Mouse (Mus musculus): Measurements from ENCODE around the gene Ank. TPM values are rescaled to one million over a fixed set of nuclear protein-coding genes. Genes with fewer than 3 reads are reported as not detected.
A peak's percentile ranks its signal among the peaks of the same experiment; 100 is the strongest.
"Not testable (repeated sequence)": the region's sequence is repeated elsewhere in the genome, so short reads cannot be mapped to it uniquely, and the experiment has no call there.

Ank gene
- total and polyA plus RNA-seq, 3 experiments: 0.04 to 0.15 TPM; not detected in 1

DNA sequence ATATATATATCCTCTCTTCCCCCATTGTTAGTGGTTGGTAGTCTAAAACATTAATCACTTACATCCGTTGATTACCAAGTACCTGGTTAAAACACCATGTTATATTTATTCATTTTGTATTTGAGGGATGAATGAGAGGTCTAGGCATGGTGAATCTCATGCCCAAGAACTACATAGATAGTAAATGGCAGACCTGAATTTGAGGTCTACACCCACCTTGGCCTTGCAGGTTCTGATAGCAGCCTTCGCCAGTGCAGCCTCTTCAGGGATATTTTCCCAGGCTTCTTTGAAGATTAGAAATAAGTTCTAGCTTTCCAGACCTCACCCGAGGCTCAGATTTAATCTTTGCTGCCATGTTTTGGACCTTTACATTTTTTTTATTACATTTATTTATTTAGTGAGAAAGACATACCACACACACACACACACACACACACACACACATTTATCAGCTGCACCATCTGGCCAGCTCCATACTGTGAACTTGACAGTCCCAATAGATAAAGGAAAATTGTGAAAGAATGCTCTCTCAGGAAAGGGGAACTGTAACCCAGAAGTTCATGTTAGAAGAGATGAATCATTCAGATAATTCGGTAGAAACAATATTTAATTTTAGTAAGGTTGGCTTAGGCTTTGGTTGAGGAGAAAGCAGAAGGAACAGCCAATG, 2.5 kb downstream of the Ank start:
- TF ChIP-seq TAL1 (IDR thresholded peaks at IDR 0.05; ENCODE audit: low read length) (peak; percentile 55), POLR2AphosphoS5 (IDR thresholded peaks at IDR 0.05; ENCODE audit: borderline replicate concordance, low read depth, low read length) (no peak), POLR2AphosphoS2 (IDR thresholded peaks at IDR 0.05; ENCODE audit: low read length) (no peak), MYC (IDR thresholded peaks at IDR 0.05; ENCODE audit: low read depth, low read length) (no peak), EP300 (IDR thresholded peaks at IDR 0.05; ENCODE audit: low read depth in 1 of 2, low read length in 2 of 2) (peak; percentile 94), ZC3H11A (IDR thresholded peaks at IDR 0.05; ENCODE audit: low read depth, low read length) (no peak), MAFK (IDR thresholded peaks at IDR 0.05; ENCODE audit: borderline replicate concordance, low read depth, low read length) (peak; percentile 76; the same call in 1 of the 2 replicates), KAT2A (conservative IDR thresholded peaks at IDR 0.05; ENCODE audit: low read depth, low read length) (no peak; the same call in 1 of the 2 replicates), SIN3A (IDR thresholded peaks at IDR 0.05; ENCODE audit: low read length) (peak; percentile 81), ZNF384 (IDR thresholded peaks at IDR 0.05; ENCODE audit: low read depth, low read length) (peak; percentile 89), MYB (IDR thresholded peaks at IDR 0.05; ENCODE audit: low read depth, low read length) (no peak), TBP (IDR thresholded peaks at IDR 0.05; ENCODE audit: low read depth, low read length) (no peak), NRF1 (IDR thresholded peaks at IDR 0.05; ENCODE audit: insufficient read depth, low read depth, low read length, poor library complexity, severe bottlenecking) (no peak), HCFC1 (IDR thresholded peaks at IDR 0.05; ENCODE audit: low read depth, low read length) (0 out of 2 replicates have a peak, but pooled peaks have one; percentile 36), BHLHE40 (IDR thresholded peaks at IDR 0.05; ENCODE audit: borderline replicate concordance, low read depth, low read length) (peak; percentile 57; the same call in 1 of the 2 replicates), MEF2A (IDR thresholded peaks at IDR 0.05; ENCODE audit: extremely low read depth, insufficient replicate concordance, low read depth, low read length, poor library complexity, severe bottlenecking) (peak; percentile 58; the same call in 1 of the 2 replicates), TCF12 (IDR thresholded peaks at IDR 0.05; ENCODE audit: low read depth, low read length) (peak; percentile 98), MAZ (IDR thresholded peaks at IDR 0.05; ENCODE audit: low read depth, low read length) (0 out of 2 replicates have a peak, but pooled peaks have one; percentile 48), CHD2 (IDR thresholded peaks at IDR 0.05; ENCODE audit: low read length) (peak; percentile 43; the same call in 1 of the 2 replicates), ETS1 (IDR thresholded peaks at IDR 0.05; ENCODE audit: low read depth, low read length) (peak; percentile 94), GABPA (IDR thresholded peaks at IDR 0.05; ENCODE audit: low read depth, low read length) (no peak), MXI1 (IDR thresholded peaks at IDR 0.05; ENCODE audit: low read depth, low read length) (peak; percentile 47; the same call in 1 of the 2 replicates), RCOR1 (IDR thresholded peaks at IDR 0.05; ENCODE audit: low read depth, low read length) (peak; percentile 91), USF1 (IDR thresholded peaks at IDR 0.05; ENCODE audit: low read depth, low read length) (no peak), CHD1 (IDR thresholded peaks at IDR 0.05; ENCODE audit: low read depth, low read length) (no peak), JUND (IDR thresholded peaks at IDR 0.05; ENCODE audit: low read depth, low read length) (no peak), GATA1 (IDR thresholded peaks at IDR 0.05; ENCODE audit: low read depth, low read length) (peak; percentile 89), ZMIZ1 (IDR thresholded peaks at IDR 0.05; ENCODE audit: low read depth, low read length) (no peak)
- H3K4me1 ChIP-seq (ENCODE audit: control insufficient read depth in 1 of 2, insufficient read depth in 2 of 2, low read length in 2 of 2): peaks cover 2% of the 10 kb centered on the region in 2 experiments; a peak in 1 of 4 replicates
- H3K36me3 ChIP-seq (ENCODE audit: control insufficient read depth in 1 of 2, insufficient read depth in 2 of 2, low read length in 2 of 2): peaks cover 0 to 6% of the 10 kb centered on the region in 2 experiments; a peak in 2 of 4 replicates
- no peak overlapping the region for H3K9ac ChIP-seq (ENCODE audit: control insufficient read depth, low read depth, low read length, poor library complexity, severe bottlenecking)
- H3K79me2 ChIP-seq (ENCODE audit: control insufficient read depth, insufficient read depth, low read length, poor library complexity): no peaks in the 10 kb centered on the region
- H3K9me3 ChIP-seq (replicated peaks; ENCODE audit: insufficient read depth, low read length): no peaks in the 10 kb centered on the region; the same call in 1 of the 2 replicates
- H3K27ac ChIP-seq (ENCODE audit: control insufficient read depth, low read depth, low read length): no peak overlapping the region
- H3K27me3 ChIP-seq (ENCODE audit: control insufficient read depth in 1 of 2, insufficient read depth in 2 of 2, low read length in 2 of 2): no peaks in the 10 kb centered on the region; a peak in 1 of 4 replicates
- H3K4me3 ChIP-seq (ENCODE audit: control insufficient read depth in 1 of 2, insufficient read depth in 1 of 2, low read depth in 2 of 2, low read length in 2 of 2): no peak overlapping the region
- peak; percentile 79 for DNase-seq (ENCODE audit: low read depth, low spot score)

DNA sequence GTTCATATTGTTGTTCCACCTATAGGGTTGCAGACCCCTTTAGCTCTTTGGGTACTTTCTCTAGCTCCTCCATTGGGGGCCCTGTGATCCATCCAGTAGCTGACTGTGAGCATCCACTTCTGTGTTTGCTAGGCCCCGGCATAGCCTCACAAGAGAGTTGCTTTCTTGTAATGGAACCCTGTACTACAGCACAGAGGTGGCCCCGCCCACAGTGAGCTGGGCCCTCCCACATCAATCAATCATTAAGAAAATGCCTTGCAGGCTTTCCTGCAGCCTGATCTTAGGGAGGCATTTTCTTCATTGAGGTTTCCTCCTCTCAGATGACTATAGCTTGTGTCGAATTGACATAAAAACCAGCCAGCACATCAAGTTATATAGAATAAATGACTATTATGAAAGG, 3.9 kb downstream of the Ank start:
- H3K36me3 ChIP-seq (ENCODE audit: control insufficient read depth in 1 of 2, insufficient read depth in 2 of 2, low read length in 2 of 2): not testable (repeated sequence)

More for the DNA sequence above, 3.9 kb downstream of the Ank start:
- not testable (repeated sequence) for H3K27ac ChIP-seq (ENCODE audit: control insufficient read depth, low read depth, low read length); H3K9me3 ChIP-seq (replicated peaks; ENCODE audit: insufficient read depth, low read length); H3K4me3 ChIP-seq (ENCODE audit: control insufficient read depth in 1 of 2, insufficient read depth in 1 of 2, low read depth in 2 of 2, low read length in 2 of 2); H3K27me3 ChIP-seq (ENCODE audit: control insufficient read depth in 1 of 2, insufficient read depth in 2 of 2, low read length in 2 of 2); H3K4me1 ChIP-seq (ENCODE audit: control insufficient read depth in 1 of 2, insufficient read depth in 2 of 2, low read length in 2 of 2); H3K79me2 ChIP-seq (ENCODE audit: control insufficient read depth, insufficient read depth, low read length, poor library complexity); H3K9ac ChIP-seq (ENCODE audit: control insufficient read depth, low read depth, low read length, poor library complexity, severe bottlenecking); DNase-seq (ENCODE audit: low read depth, low spot score)

Measured in MEL (cell line).